Mouse (Mus musculus) urinary bladder, adult 2 months (tissue): ENCODE results near the gene Cradd. TPM values are rescaled to one million over a fixed set of nuclear protein-coding genes. Genes with fewer than 3 reads are reported as not detected.

Source experiments
- DNase-seq: peaks from one replicate; pipeline ENCODE4 v3.0.0; 2022; ENCODE audit warnings: low spot score
- polyA plus RNA-seq: library from polyadenylated mRNA; depleted of rRNA; stranded (reverse); fragments of >200 nt; gene quantifications from 2 replicates; pipeline ENCODE4 v1.2.3, GENCODE M21; 2012

Gene Cradd
- polyA plus RNA-seq, 1 experiment = 11.4 TPM

DNA sequence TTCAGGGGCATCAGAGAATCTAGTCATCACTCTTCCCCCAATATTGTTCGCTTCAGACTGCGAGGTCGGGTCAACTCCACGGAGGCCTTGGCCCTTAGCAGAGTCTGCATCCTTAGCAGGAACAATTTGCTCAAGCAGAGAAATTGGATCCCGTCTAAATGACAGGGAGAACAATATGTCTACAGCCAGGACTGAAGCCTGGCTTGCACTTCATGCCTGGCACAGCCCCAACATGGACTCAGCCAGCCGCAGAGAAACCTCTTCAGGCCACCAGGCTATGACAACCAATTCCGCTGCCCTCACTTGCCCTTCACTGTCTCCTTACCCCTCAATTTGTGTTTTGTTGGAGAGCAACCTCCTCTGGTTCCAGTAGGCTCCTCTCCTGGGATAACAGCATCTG, 123.6 kb downstream of the Cradd start:
- DNase-seq = no peak

GRCm38 (mm10) chr10:95199541-95200269, 124.2 kb downstream of the Cradd start:
- no peak for DNase-seq

- no peak for DNase-seq
Observed at GRCm38 (mm10) chr10:95197377-95197776, 126.6 kb downstream of the Cradd start.

DNA sequence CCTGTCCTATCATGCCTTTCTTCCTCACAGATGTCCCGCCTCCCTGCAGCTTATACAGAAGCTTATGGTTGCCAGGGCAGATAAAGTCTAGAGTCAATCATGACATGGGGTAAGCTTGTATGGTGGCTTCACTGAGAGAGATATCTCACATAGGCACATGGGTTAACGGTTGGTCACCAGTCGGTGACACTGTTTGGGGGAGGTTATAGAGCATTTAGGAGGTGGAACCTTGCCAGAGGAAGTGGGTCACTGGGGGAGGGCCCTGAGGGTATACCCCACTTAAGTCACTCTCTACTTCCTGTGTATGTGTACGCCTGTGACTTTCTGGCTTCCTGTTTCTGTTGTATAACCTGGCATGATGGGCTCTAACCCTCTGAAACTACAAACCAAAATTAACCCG, 128.2 kb downstream of the Cradd start:
- no peak for DNase-seq

GRCm38 (mm10) chr10:95194776-95195175, 129.2 kb downstream of the Cradd start:
- DNase-seq = no peak

- DNase-seq = no peak
Observed at GRCm38 (mm10) chr10:95193875-95194281, 130.1 kb downstream of the Cradd start.

GRCm38 (mm10) chr10:95191881-95192280, 132.1 kb downstream of the Cradd start:
- DNase-seq = no peak

- DNase-seq = no peak
Observed at GRCm38 (mm10) chr10:95191151-95191655, 132.7 kb downstream of the Cradd start.

- no peak for DNase-seq
Observed at GRCm38 (mm10) chr10:95189550-95190211, 134.3 kb downstream of the Cradd start.

DNA sequence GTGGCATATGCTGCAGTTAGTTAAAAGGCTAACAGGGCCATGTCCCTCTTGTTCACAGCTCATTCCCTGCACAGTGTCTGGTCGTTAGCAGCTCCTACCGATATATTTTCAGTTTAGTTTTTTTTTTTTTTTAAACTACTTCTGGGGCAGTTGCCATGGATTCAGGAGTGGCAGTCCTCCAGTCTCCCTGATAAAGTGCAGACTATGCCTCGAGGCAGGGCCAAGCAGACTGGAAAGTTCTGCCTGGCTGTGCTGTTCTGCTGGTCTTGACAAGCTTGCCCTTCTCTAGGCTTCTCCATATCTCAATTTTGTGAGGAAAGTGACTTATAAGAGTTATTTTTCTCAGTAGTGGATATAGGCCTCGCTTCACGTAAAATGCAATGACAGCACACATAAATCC, 139.7 kb downstream of the Cradd start:
- no peak for DNase-seq

DNA sequence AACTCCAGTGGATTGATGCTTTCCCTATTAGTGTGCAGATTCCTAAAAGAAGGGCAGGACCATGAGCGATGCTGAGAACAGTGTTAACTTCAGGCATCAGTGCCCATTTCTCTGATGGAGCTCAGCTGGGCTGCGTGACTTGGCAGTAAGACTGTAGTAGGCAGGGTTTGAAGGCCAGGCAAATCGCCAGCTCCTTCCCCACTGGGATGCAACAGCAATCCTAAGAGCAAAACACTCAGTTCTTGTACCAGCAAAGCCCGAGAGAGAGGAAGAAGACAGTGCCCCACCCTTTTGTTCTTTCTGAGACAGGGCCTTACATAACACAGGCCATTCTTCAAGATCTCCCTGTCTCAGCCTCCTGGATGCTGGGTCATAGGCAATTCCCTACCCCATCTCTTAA, 140.9 kb downstream of the Cradd start:
- no peak for DNase-seq

GRCm38 (mm10) chr10:95182405-95182804, 141.5 kb downstream of the Cradd start:
- no peak for DNase-seq

- no peak for DNase-seq
Observed at GRCm38 (mm10) chr10:95181553-95181952, 142.4 kb downstream of the Cradd start.

GRCm38 (mm10) chr10:95180900-95181299, 143.0 kb downstream of the Cradd start:
- no peak for DNase-seq

DNA sequence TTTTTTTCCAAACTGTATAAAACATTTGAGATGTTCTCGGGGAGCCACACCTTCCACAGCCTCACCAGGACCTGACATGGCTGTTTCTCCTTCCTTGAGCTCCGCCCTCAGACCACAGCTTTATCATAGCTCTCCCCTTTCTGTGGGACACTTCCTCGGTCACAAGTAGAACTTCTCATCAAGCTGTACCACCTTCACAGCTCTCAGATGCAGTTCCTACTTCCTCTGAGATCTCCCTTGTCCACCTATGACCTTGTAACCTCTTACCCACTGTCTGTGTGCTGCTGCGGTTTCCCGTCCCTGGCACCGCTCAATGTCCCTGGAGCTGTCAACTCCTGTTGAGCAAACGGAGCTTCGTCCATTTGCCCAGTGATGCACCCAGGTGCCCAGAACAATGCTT, 143.8 kb downstream of the Cradd start:
- DNase-seq = no peak

GRCm38 (mm10) chr10:95178785-95179184, 145.1 kb downstream of the Cradd start:
- no peak for DNase-seq

DNA sequence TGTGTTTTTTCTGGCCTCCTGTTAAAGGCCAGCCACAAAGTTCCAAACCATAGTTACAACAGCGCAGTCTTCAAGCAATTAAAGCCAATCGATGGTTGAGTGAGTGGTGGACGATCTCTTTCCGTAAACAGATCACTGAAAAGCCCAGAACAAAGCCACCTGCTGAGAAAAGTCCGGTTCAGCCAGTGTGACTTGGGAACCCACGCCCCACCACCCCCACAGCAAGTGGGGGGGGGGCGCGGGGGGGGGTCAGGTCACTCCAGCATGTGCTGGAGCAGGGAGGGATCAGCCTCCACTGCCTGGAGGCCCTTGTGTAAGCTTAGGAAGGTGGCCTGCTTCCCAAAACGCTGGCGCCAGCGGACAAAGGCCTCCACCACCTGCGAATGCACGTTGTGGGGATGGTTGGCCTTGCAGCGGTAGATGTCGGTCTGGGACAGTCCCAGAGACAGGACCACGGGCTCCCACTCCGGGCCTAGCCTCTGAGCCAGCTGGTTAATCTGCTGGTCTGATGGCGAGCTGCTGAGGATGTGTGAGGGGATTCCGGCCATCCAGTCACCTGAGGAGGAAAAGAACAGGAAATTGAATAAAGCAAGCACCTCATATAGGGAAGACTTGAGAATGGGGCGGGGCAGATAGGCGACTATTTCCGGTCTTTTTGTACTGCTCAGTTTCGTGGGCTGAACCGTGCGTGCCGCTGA, 148.4 kb downstream of the Cradd start:
- DNase-seq = no peak

- no peak for DNase-seq
Observed at GRCm38 (mm10) chr10:95174260-95174659, 149.7 kb downstream of the Cradd start.

DNA sequence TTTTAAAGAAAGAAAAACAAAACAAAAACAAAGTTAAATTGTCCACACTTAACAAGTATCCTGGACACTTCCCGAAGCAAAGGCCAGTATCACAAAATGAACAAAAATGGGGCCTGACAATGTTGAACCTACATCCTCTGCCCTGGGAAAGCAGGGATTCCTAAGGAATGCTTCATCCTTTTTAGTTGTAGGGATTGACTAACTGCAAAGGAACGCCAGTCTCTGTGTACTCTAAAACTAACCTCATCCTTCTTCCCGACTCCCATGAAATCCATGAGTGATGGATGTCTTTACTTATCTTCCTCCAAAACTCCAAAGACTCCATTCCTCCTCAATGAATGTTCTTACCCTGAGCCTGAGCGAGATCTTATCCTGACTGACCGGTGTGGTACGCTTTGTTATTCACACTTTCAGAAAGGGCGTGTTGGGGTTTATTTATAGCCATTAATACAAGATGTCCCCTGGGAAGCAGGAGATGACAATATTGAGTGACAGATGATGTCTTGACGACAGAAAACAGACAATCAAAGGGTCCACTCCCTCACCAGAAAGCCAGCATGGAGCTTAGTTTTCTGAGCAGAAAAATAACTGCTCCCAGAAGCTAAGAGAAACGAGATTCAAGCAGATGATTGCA, 153.1 kb downstream of the Cradd start:
- no peak for DNase-seq

GRCm38 (mm10) chr10:95164949-95165348, 159.0 kb downstream of the Cradd start:
- no peak for DNase-seq

DNA sequence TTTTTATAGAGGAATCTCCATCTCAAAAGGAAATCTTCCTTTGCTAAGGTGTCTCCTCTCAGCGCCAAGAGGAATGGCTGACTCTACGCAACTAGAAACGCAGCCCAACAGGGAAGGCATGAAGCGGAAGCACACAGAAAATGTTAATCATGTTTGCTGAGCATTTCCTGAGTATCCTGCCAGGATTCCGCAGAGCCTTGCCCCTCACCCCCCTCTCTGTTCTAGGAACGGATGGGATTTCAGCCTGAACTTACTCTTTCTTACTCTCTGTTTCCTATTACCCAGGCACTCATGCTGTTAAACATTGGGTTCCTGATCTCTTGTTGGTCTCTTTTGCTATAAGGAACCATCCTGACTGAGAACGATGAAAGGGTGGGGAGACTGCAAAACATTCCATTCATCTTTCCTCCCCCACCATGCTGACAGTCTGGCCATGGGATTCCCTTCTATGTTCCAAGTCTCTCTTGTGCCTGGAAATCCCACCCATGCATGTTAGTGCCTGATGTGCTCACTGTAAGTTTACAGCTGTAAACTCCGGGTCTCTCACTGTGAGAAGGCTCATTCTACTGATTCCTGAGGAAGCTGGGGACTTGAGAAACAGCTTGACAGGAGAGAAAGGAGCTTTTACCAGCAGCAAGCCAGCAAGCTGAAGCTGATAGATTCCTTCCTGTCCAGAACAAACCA, 161.1 kb downstream of the Cradd start:
- DNase-seq = no peak
